Mouse (Mus musculus) cortical plate, adult 2 months (tissue): ENCODE results near the gene Nkx2-3.

ENCODE experiments used
- CTCF ChIP-seq: fragments of 200-500 bp; IDR thresholded peaks from 2 replicates; pipeline ENCODE4 v1.5.1; 2011; ENCODE audit warnings: mild to moderate bottlenecking, control low read depth, low read length; ENCODE audit not compliant: insufficient read depth; ENCODE audit errors: extremely low read depth
- POLR2A ChIP-seq: fragments of 200-500 bp; IDR thresholded peaks from 2 replicates; pipeline ENCODE4 v1.6.1; 2011; ENCODE audit warnings: mild to moderate bottlenecking, low read length, control low read depth; ENCODE audit not compliant: insufficient read depth; ENCODE audit errors: extremely low read depth

GRCm38 (mm10) chr19:43646852-43647251 is 34.7 kb downstream of the Nkx2-3 start:
- TF ChIP-seq CTCF = no peak
- TF ChIP-seq POLR2A = no peak
